Mouse (Mus musculus): ENCODE measurements at regions not wholly inside any gene's neighbourhood (a gene's known extent, or its start where the extent isn't known, plus 50 kb on each side); places are given as distances from the start of the nearest gene placed in this dataset.

DNA sequence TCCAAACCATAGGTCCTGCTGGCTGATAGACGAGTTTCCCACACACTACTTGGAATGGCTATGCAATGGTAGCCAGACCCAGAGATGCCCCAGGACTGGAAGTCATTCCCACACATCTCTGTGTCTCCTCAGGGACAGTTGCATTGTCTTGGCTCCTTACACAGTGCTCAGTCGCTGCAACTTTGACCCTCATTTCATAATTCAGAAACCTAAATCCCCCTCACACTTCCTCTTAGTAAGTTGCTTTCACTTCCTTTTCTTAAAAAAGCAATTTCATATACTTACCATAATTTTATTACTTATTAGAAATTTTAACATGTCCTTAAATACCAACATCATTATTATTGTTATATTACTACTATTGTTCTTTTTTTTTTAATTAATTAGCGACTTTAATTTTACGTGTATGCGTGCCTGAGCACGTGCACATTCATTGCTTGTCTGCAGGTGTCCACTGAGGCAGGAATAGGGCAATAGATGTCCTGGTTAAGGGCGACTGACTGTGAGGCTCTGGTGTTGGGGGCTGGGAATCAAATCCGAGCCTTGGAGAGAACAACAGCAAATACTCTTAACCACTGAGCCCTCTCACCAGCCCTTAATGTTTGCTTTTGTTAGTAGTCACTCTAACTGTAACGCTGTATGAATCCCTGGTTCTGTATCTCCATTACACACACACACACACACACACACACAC, 129.9 kb upstream of the Tle3 start:
- no peak for ATAC-seq (replicated peaks; ENCODE audit: low FRiP score, poor library complexity, severe bottlenecking)

- ATAC-seq (replicated peaks; ENCODE audit: low FRiP score, poor library complexity, severe bottlenecking), result no peak
Measured at GRCm38 (mm10) chr9:61243289-61243688, 128.9 kb upstream of the Tle3 start.

GRCm38 (mm10) chr9:61249691-61250425, 122.3 kb upstream of the Tle3 start:
- ATAC-seq (replicated peaks; ENCODE audit: low FRiP score, poor library complexity, severe bottlenecking), result no peak

GRCm38 (mm10) chr9:61251606-61252005, 120.6 kb upstream of the Tle3 start:
- ATAC-seq (replicated peaks; ENCODE audit: low FRiP score, poor library complexity, severe bottlenecking), result no peak

- ATAC-seq (replicated peaks; ENCODE audit: low FRiP score, poor library complexity, severe bottlenecking), result no peak
Measured at GRCm38 (mm10) chr9:61253761-61254160, 118.4 kb upstream of the Tle3 start.

GRCm38 (mm10) chr9:61257488-61257887, 114.7 kb upstream of the Tle3 start:
- ATAC-seq (replicated peaks; ENCODE audit: low FRiP score, poor library complexity, severe bottlenecking), result no peak

GRCm38 (mm10) chr9:61258100-61258499, 114.1 kb upstream of the Tle3 start:
- no peak for ATAC-seq (replicated peaks; ENCODE audit: low FRiP score, poor library complexity, severe bottlenecking)

DNA sequence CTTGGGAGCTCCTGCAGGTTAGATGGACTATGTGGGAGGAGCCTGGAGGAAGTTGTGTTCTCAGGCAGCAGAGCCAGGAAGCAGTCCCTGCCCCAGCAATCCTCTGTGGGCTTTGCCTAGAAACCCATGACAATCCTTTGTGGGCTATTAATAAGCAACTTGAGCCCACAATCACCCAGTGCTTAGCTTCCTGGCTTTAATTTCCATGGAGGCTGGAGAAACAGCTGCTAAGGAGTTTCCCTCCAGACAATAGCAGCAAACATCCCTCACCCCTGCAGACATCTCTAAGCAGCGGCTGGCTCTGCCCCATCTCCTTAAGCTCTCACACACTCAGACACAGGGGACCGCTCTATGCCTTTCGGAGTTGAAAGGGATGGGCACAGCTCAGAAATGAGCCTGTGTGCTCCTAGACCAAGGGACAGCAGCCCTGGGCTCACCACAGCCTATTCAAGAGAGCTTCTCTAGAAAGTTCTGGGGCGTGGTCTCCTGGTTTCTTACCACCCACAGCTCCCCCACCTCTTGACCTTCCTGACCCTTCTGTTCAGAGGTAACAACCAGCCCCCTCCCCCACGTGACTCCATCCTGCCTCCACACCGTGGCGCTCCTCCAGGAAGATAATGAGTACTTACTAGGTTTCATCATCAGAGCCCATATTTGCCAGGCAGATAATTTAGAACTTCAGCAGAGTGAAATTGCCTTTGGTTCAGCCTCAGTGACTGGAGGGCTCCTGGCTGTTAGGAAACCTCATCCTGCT, 112.6 kb upstream of the Tle3 start:
- ATAC-seq (replicated peaks; ENCODE audit: low FRiP score, poor library complexity, severe bottlenecking), result no peak

DNA sequence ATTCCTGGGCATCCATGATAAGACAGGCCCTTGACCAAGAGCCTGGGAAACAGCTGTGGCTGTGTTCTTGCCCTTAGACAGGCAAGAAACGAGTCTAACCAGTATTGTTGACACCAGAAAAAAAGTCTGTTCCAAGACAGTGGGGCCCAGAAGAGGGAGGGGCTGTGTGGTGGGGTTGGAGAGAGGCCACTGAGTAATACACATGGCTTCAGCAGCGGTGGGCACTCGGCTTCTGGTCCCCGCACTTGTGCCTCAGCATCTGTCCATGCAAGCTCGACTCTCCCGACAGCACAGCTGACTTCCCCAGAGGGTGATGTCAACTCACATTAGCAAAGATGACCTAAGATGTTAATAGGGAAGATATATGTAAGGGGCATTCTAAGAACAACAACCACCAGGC, 110.9 kb upstream of the Tle3 start:
- no peak for ATAC-seq (replicated peaks; ENCODE audit: low FRiP score, poor library complexity, severe bottlenecking)

DNA sequence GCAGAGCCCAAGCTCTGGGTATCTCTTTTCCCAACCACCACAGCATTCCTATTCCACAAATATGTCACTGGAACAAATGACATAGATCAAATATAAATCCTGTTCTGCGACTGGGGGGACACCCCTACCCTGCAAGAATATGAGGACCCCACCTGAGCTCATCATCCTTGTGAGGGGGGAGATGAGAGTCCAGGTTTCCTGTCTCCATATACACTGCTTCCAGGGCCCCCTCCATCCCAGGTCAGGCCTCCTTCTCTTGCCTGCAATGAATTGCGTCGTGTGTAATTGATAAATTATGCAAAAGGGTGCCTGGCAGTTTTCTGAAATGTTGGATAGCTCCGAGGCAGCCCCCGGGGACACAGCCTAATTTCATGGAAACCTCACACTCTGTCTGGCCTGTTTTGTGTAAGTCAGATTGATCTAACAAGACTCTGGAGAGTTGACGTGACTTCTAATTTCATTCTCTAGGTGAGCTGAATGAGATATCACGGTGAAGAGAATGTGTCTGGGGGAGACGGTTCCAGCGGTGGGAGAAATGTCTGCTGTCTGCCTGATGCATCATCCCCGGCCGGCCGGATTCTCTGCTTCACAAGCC, 110.3 kb upstream of the Tle3 start:
- ATAC-seq (replicated peaks; ENCODE audit: low FRiP score, poor library complexity, severe bottlenecking), result no peak

- no peak for ATAC-seq (replicated peaks; ENCODE audit: low FRiP score, poor library complexity, severe bottlenecking)
Measured at GRCm38 (mm10) chr9:61263335-61263734, 108.8 kb upstream of the Tle3 start.

DNA sequence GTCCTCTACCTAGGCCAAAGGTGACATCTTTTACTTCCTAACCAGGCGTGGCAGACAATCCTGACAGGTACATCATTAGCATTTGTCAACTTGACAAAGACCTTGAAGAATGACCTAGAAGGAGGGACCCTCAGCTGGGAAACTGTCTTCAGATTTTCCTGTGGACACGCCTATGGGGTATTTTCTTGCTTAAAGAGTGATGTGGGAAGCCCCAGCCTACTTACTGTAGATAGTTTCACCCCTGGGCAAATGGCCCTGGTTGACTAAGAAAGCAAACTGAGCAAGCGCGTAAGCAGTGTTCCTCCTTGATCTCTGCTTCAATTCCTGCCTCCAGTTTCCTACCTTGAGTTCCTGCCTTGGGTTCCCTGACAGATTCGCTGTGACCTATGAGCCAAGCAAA, 106.7 kb upstream of the Tle3 start:
- ATAC-seq (replicated peaks; ENCODE audit: low FRiP score, poor library complexity, severe bottlenecking), result no peak

DNA sequence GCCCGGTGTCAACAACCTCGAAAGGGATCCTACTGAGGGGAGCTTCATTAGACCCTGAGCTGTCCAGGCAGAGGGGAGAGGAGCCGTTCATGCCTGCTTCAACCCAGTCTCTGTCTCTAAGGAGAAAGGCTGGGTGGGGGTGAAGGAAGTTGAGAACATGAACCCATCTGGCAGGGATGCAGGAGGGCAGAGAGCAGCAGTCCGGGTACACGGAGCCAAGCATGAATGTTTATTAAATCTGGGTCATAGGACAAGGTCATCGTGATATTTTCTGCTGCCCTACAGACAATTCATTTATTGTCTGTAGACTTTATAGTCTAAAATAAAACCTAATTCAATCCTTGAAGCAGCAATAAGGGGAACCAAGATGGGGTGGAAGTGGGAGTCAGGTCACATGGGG, 105.2 kb upstream of the Tle3 start:
- ATAC-seq (replicated peaks; ENCODE audit: low FRiP score, poor library complexity, severe bottlenecking), result no peak

- no peak for ATAC-seq (replicated peaks; ENCODE audit: low FRiP score, poor library complexity, severe bottlenecking)
Measured at GRCm38 (mm10) chr9:61267541-61267940, 104.6 kb upstream of the Tle3 start.

DNA sequence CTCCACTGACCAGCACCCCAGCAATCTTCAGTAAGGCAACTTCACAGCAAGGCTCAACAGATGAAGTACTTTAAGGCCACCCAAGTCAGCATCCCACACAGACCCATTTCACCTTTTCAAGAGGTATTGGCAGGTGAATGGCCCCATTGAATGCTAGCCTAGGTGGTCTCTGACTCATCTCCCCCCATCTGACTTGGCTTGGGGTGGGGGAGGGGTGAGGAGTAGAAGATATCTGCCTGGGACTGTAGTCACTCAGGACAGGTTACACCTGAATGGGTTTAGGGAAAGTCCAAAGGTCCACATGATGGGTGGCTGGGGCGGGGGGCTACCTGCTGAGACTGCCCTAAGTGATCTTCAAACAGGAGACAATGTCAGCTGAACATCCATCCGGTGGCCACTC, 104.0 kb upstream of the Tle3 start:
- no peak for ATAC-seq (replicated peaks; ENCODE audit: low FRiP score, poor library complexity, severe bottlenecking)

- no peak for ATAC-seq (replicated peaks; ENCODE audit: low FRiP score, poor library complexity, severe bottlenecking)
Measured at GRCm38 (mm10) chr9:61268681-61269080, 103.5 kb upstream of the Tle3 start.

GRCm38 (mm10) chr9:61269151-61269870, 102.9 kb upstream of the Tle3 start:
- no peak for ATAC-seq (replicated peaks; ENCODE audit: low FRiP score, poor library complexity, severe bottlenecking)

DNA sequence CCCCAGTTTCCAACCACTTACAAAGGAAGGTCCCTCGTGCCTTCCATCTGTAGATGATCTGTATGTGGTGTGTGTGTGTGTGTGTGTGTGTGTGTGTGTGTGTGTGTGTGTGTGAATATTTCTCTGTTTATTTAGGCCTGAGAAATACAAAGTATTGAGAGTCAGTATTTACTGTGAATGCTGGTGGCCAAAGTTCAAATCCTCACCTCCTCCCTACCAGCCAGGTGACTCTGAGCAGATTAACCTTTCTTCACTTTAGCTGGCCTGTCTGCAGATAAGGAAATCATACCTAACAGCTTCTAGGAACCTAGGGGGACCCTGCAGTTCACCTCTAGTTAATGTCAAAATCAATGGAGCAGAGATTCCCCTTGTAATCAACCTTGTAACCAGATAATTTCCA, 100.9 kb upstream of the Tle3 start:
- no peak for ATAC-seq (replicated peaks; ENCODE audit: low FRiP score, poor library complexity, severe bottlenecking)

DNA sequence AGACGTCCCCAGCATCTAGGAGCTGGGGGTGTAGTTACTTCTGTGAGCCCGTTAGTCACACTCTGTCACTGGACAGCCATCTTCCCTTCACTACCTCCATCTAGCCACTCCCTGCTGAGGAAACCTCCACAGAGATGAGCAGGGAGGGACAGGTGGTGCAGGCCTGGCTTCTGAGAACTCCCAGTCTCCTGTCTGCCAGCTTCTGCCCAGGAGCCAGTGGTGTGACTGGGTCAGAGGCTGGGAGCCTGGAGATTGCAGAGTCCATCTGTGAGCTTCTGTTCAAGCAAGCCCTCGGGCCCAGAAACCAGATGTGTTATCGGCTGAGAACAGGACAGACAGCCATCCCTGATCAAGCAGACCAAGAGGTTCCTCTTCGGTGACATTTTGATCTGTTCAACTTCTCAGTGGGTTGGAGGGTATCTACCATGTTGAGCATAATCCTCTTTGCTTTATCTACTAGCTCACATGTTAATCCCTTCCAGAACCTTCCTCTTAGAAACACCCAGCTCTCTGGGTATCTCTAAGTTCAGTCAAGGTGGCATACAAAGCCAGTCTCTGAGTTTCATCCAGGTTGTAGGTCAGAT, 100.3 kb upstream of the Tle3 start:
- no peak for ATAC-seq (replicated peaks; ENCODE audit: low FRiP score, poor library complexity, severe bottlenecking)

DNA sequence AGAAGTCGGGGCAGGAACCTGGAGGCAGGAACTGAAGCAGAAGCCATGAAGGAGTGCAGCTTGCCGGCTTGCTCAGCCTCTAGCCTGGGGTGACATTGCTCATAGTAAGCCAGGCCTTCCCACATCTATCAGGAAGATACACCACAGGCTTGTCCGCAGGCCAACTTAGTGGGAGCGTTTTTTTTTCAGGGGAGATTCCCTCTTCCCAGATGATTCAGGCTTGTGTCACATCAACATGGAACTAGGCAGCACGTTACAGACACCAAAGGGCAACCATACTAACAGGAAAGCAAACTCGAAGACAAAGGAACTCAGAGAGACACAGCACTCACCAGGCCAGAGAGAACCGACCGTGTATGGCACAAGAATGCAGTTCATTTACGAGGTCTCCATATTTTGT, 98.1 kb upstream of the Tle3 start:
- no peak for ATAC-seq (replicated peaks; ENCODE audit: low FRiP score, poor library complexity, severe bottlenecking)

Measured in erythroid progenitor cell, adult 5-6 weeks (primary cell).